Mouse (Mus musculus) spleen, adult 2 months (tissue): ENCODE measurements around the gene Zfp825.
A peak's percentile ranks its signal among the peaks of the same experiment; 100 is the strongest.

Experiments
- CTCF ChIP-seq: fragments of 200-500 bp; IDR thresholded peaks from 2 replicates; pipeline ENCODE4 v1.5.1; 2011; ENCODE audit warnings: mild to moderate bottlenecking, inconsistent platforms; ENCODE audit not compliant: insufficient read depth, insufficient read length, insufficient replicate concordance; ENCODE audit errors: extremely low read depth
- POLR2A ChIP-seq: fragments of 200-500 bp; IDR thresholded peaks from 2 replicates; pipeline ENCODE4 v1.6.1; 2011; ENCODE audit warnings: low read depth, low read length, inconsistent platforms

- peak; percentile 61; the same call in 1 of the 2 replicates for TF ChIP-seq POLR2A
- TF ChIP-seq CTCF = no peak
These were observed 30.9 kb downstream of the Zfp825 start for GRCm38 (mm10) chr13:74462699-74463385.
